Mouse (Mus musculus): ENCODE measurements around the gene Pomgnt2. TPM values are rescaled to one million over a fixed set of nuclear protein-coding genes. Genes with fewer than 3 reads are reported as not detected.

Gene Pomgnt2
- polyA plus RNA-seq, 1 experiment from 2014 or later = 17.1 TPM

DNA sequence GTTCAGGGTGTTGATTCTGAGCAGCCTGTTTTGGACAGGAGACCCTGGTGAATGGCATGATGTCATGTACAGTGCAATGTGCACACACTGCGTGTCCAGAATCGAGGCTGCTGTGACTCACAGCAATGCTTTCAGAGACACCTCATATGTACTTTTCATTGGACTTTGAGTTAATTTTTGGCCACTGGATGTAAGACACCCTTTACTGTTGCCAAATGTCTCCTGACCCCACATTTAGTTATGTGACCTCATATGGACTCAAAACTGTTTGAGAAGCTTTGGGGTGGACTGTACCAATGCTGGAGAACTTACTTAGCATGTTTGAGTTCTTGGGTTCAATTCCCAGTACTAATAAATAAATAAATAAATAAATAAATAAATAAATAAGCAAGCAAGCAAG, 13.8 kb upstream of the Pomgnt2 start:
- WGBS = 89% methylated on average over 2 of the region's 2 CpGs
- H3K4me3 ChIP-seq (replicated peaks) = no peak overlapping the region
- 0 out of 2 replicates have a peak, but pooled peaks cover 3% of the 10 kb centered on the region for H3K9me3 ChIP-seq (replicated peaks)

GRCm38 (mm10) chr9:122008876-122009275, 12.0 kb upstream of the Pomgnt2 start:
- WGBS = 57% methylated on average over 2 of the region's 2 CpGs
- no peaks in the 10 kb centered on the region for H3K27me3 ChIP-seq
- H3K27ac ChIP-seq = no peak overlapping the region
- H3K9me3 ChIP-seq (replicated peaks) = 0 out of 2 replicates have a peak, but pooled peaks cover 3% of the 10 kb centered on the region
- H3K4me3 ChIP-seq (replicated peaks) = no peak overlapping the region
- H3K4me1 ChIP-seq = no peaks in the 10 kb centered on the region
- no peaks in the 10 kb centered on the region for H3K36me3 ChIP-seq
- H3K4me2 ChIP-seq = no peak overlapping the region
- no peak overlapping the region for H3K9ac ChIP-seq
- ATAC-seq (replicated peaks; ENCODE audit: low FRiP score) = no peak

More for the DNA sequence above, 13.8 kb upstream of the Pomgnt2 start:
- Histone ChIP-seq H3K9ac (no peak overlapping the region), H3K27me3 (no peaks in the 10 kb centered on the region), H3K4me2 (no peak overlapping the region), H3K4me1 (no peaks in the 10 kb centered on the region), H3K27ac (no peak overlapping the region), H3K36me3 (no peaks in the 10 kb centered on the region)
- ATAC-seq (replicated peaks; ENCODE audit: low FRiP score) = no peak

- Histone ChIP-seq H3K4me2 (no peak overlapping the region), H3K9me3 (replicated peaks) (0 out of 2 replicates have a peak, but pooled peaks cover 3% of the 10 kb centered on the region), H3K4me3 (replicated peaks) (no peak overlapping the region), H3K4me1 (no peaks in the 10 kb centered on the region), H3K27me3 (no peaks in the 10 kb centered on the region), H3K36me3 (no peaks in the 10 kb centered on the region), H3K27ac (no peak overlapping the region), H3K9ac (no peak overlapping the region)
- no peak for ATAC-seq (replicated peaks; ENCODE audit: low FRiP score)
- 7% methylated on average over 7 of the region's 7 CpGs for WGBS
These were observed 9.7 kb upstream of the Pomgnt2 start for GRCm38 (mm10) chr9:122006609-122007008.

- H3K27ac ChIP-seq = no peak overlapping the region
- WGBS = 89% methylated on average over 2 of the region's 2 CpGs
These were observed 9.3 kb upstream of the Pomgnt2 start for GRCm38 (mm10) chr9:122006175-122006574.

GRCm38 (mm10) chr9:121997978-121998377, 1.1 kb upstream of the Pomgnt2 start:
- Histone ChIP-seq H3K27ac (no peak overlapping the region), H3K4me2 (no peak overlapping the region), H3K9me3 (replicated peaks) (no peaks in the 10 kb centered on the region), H3K9ac (no peak overlapping the region), H3K4me3 (replicated peaks) (no peak overlapping the region), H3K27me3 (no peaks in the 10 kb centered on the region), H3K36me3 (no peaks in the 10 kb centered on the region), H3K4me1 (peaks cover 11% of the 10 kb centered on the region)
- 60% methylated on average over 4 of the region's 4 CpGs for WGBS
- ATAC-seq (replicated peaks; ENCODE audit: low FRiP score) = no peak

More at GRCm38 (mm10) chr9:122006175-122006574, 9.3 kb upstream of the Pomgnt2 start:
- no peaks in the 10 kb centered on the region for H3K36me3 ChIP-seq
- H3K4me2 ChIP-seq = no peak overlapping the region
- H3K9ac ChIP-seq = no peak overlapping the region
- H3K9me3 ChIP-seq (replicated peaks) = 0 out of 2 replicates have a peak, but pooled peaks cover 3% of the 10 kb centered on the region
- no peak overlapping the region for H3K4me3 ChIP-seq (replicated peaks)
- H3K4me1 ChIP-seq = no peaks in the 10 kb centered on the region
- H3K27me3 ChIP-seq = no peaks in the 10 kb centered on the region
- ATAC-seq (replicated peaks; ENCODE audit: low FRiP score) = no peak

DNA sequence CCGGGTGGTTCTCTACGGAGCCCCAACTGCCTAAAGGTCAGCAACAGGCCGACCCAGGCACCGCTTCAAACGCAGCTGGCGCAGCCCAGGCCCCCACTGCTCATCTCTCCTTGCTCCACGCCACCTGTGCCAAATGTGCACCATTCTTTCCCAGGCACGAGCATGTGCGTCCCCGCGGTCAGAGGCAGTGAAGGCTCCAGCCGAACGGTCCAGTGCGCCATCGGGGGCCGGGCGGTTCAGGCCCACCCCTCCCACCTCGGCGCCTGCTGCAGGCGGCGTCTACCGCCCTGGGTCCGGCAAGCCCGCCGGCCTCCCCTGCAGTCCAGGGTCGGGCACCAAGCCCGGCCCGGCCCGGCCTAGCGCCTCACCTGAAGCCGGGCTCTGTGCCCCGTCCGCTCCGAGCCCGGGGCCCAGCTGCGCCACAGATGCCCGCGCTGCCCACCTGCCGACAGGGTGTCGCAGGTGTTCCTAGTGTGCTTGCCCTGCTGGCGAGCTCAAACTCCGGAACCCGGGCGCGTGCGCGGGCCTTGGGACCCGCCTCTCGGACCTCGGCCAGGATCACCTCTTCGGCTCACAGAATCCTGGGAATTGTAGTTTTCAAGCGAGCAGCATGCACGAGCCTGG, 1.3 kb downstream of the Pomgnt2 start:
- under 1% methylated on average over 53 of the region's 53 CpGs for WGBS
- Histone ChIP-seq H3K4me3 (replicated peaks) (peak overlapping the region; percentile 93), H3K9me3 (replicated peaks) (no peaks in the 10 kb centered on the region), H3K4me1 (peaks cover 11% of the 10 kb centered on the region), H3K36me3 (no peaks in the 10 kb centered on the region), H3K27ac (0 out of 2 replicates have a peak overlapping the region, but pooled peaks have one; percentile 56), H3K9ac (peak overlapping the region; percentile 85), H3K27me3 (no peaks in the 10 kb centered on the region), H3K4me2 (peak overlapping the region; percentile 93)
- ATAC-seq (replicated peaks; ENCODE audit: low FRiP score) = peak; percentile 90

GRCm38 (mm10) chr9:121995077-121995476, 1.8 kb downstream of the Pomgnt2 start:
- Histone ChIP-seq H3K9me3 (replicated peaks) (no peaks in the 10 kb centered on the region), H3K4me3 (replicated peaks) (peak overlapping the region; percentile 93), H3K36me3 (no peaks in the 10 kb centered on the region), H3K27ac (no peak overlapping the region), H3K27me3 (no peaks in the 10 kb centered on the region), H3K9ac (peak overlapping the region; percentile 85), H3K4me2 (peak overlapping the region; percentile 93), H3K4me1 (peaks cover 11% of the 10 kb centered on the region)
- 17% methylated on average over 10 of the region's 10 CpGs for WGBS
- no peak for ATAC-seq (replicated peaks; ENCODE audit: low FRiP score)

GRCm38 (mm10) chr9:121993047-121993446, 3.9 kb downstream of the Pomgnt2 start:
- 63% methylated on average over 3 of the region's 3 CpGs for WGBS
- Histone ChIP-seq H3K9me3 (replicated peaks) (no peaks in the 10 kb centered on the region), H3K27ac (no peak overlapping the region)

GRCm38 (mm10) chr9:121991041-121991440, 5.9 kb downstream of the Pomgnt2 start:
- Histone ChIP-seq H3K4me3 (replicated peaks) (no peak overlapping the region), H3K27me3 (no peaks in the 10 kb centered on the region), H3K27ac (no peak overlapping the region), H3K9me3 (replicated peaks) (no peaks in the 10 kb centered on the region), H3K9ac (no peak overlapping the region), H3K36me3 (no peaks in the 10 kb centered on the region), H3K4me1 (peaks cover 11% of the 10 kb centered on the region), H3K4me2 (no peak overlapping the region)
- 64% methylated on average over 5 of the region's 5 CpGs for WGBS
- ATAC-seq (replicated peaks; ENCODE audit: low FRiP score) = no peak

More at GRCm38 (mm10) chr9:121993047-121993446, 3.9 kb downstream of the Pomgnt2 start:
- Histone ChIP-seq H3K27me3 (no peaks in the 10 kb centered on the region), H3K36me3 (no peaks in the 10 kb centered on the region), H3K4me1 (peaks cover 11% of the 10 kb centered on the region), H3K4me2 (no peak overlapping the region), H3K9ac (no peak overlapping the region), H3K4me3 (replicated peaks) (no peak overlapping the region)
- ATAC-seq (replicated peaks; ENCODE audit: low FRiP score) = no peak

DNA sequence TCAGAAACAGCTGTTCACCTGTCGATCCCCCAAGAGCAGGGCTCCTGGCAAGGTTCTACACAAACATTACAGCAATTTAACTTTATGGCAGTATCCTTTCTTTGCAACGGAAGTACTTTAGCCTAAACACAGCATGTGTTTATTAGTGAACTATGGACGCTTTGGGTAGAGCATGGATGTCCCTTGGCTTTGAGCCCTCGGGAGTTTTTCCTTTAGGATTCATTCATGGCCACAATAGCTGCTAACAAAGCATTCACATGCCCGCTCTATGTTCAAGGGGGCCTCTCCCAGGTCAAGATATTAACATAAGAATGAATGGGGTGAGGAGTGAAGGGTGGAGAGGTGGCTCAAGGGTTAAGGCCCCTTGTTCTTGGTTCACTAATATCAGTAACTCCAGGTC, 7.4 kb downstream of the Pomgnt2 start:
- H3K4me1 ChIP-seq = 0 out of 2 replicates have a peak, but pooled peaks cover 1% of the 10 kb centered on the region
- no peaks in the 10 kb centered on the region for H3K9me3 ChIP-seq (replicated peaks)
- no peak overlapping the region for H3K27ac ChIP-seq
- no peaks in the 10 kb centered on the region for H3K27me3 ChIP-seq
- no peak for ATAC-seq (replicated peaks; ENCODE audit: low FRiP score)
- no peak overlapping the region for H3K9ac ChIP-seq
- WGBS = 50% methylated on average over 5 of the region's 5 CpGs
- H3K4me2 ChIP-seq = no peak overlapping the region
- H3K4me3 ChIP-seq (replicated peaks) = no peak overlapping the region
- no peaks in the 10 kb centered on the region for H3K36me3 ChIP-seq

- Histone ChIP-seq H3K9me3 (replicated peaks) (no peaks in the 10 kb centered on the region), H3K4me1 (no peaks in the 10 kb centered on the region), H3K4me2 (no peak overlapping the region), H3K9ac (no peak overlapping the region), H3K36me3 (no peaks in the 10 kb centered on the region), H3K4me3 (replicated peaks) (no peak overlapping the region), H3K27me3 (no peaks in the 10 kb centered on the region), H3K27ac (no peak overlapping the region)
- 73% methylated on average over 3 of the region's 3 CpGs for WGBS
- no peak for ATAC-seq (replicated peaks; ENCODE audit: low FRiP score)
These were observed 8.0 kb downstream of the Pomgnt2 start for GRCm38 (mm10) chr9:121988910-121989309.

DNA sequence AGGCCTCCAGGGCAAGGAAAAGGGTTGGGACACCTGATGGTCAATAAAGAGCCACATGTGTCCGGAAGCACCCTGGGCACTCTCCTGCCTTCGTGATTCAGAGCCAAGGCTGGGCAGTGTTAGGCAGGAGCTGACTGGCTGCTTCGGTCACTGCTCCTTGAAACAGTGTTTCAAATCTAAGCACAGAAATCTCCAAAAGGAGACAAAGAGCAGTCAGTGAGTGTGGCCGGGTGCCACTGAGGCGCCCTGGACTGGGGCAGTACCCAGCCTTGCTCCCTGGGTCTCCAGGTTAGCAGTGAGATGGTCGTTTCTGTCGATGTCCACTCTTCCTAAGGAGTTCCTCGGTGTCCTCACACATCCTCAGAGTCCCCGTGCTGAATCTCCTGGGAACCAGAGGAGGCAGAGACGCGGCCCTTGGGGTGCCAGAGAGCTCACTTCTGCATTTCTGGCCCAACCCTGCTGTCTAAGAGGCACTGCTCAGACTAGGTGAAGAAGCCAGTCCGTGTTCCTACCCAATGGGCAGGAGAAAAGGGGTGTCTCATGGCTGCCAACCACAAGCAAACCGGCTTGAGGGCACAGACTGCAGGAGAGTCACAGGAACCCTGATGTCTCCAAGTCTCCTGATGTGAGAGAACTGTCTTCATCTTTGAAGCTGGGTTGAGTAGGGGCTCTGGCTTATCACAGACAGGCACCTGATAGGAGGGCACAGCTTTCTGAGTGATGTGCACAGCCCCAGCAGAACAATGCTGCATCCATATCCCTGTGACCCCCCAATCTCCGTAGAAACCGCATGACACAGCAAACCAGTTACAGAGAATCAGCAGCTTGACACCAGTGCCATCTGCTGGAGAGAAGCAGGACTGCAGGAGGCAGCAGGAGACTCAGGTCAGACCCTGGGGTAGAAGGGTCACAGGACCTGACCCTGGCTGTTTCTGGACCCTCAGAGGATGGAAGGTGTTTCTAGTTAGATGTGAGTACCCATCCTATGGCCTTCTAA, 12.1 kb downstream of the Pomgnt2 start:
- ATAC-seq (replicated peaks; ENCODE audit: low FRiP score) = no peak
- Histone ChIP-seq H3K9ac (no peak overlapping the region), H3K4me2 (no peak overlapping the region), H3K27me3 (no peaks in the 10 kb centered on the region), H3K36me3 (0 out of 2 replicates have a peak, but pooled peaks cover 9% of the 10 kb centered on the region), H3K9me3 (replicated peaks) (no peaks in the 10 kb centered on the region), H3K27ac (no peak overlapping the region), H3K4me3 (replicated peaks) (no peak overlapping the region), H3K4me1 (peaks cover 7% of the 10 kb centered on the region; the same call in 1 of the 2 replicates)
- WGBS = 75% methylated on average over 15 of the region's 15 CpGs

Measured in kidney, embryonic 15.5 days (tissue).